Mouse (Mus musculus) heart, embryonic 14.5 days (tissue): ENCODE measurements around the gene St13. TPM values are rescaled to one million over a fixed set of nuclear protein-coding genes. Genes with fewer than 3 reads are reported as not detected.
A peak's percentile ranks its signal among the peaks of the same experiment; 100 is the strongest.
"Not testable (repeated sequence)": the region's sequence is repeated elsewhere in the genome, so short reads cannot be mapped to it uniquely, and the experiment has no call there.

ENCODE experiments used
- ATAC-seq: fragments of 200-750 bp; cut with Nextera tagmentation; 2 replicates; pipeline ENCODE4 v1.8.0; 2017; ENCODE audit warnings: low read depth, moderate TSS enrichment; ENCODE audit not compliant: insufficient number of reproducible peaks, insufficient read depth, low FRiP score
- H3K27ac ChIP-seq, 2 experiments: fragments of 200-500 bp in 1 of 2; fragments of 300-500 bp in 1 of 2; sonication (generic) in 1 of 2; replicated peaks in 1 of 2; 2 replicates each; pipeline ENCODE4 v1.5.1; 2012 to 2014; ENCODE audit warnings: low read depth in 2 of 2, low read length in 2 of 2, control low read depth in 1 of 2, mild to moderate bottlenecking in 1 of 2, mixed read lengths in 1 of 2; ENCODE audit not compliant: control insufficient read depth in 1 of 2, insufficient read depth in 1 of 2
- H3K27me3 ChIP-seq: fragments of 300-500 bp; sonication (generic); 2 replicates; pipeline ENCODE4 v1.6.1; 2014; ENCODE audit warnings: mild to moderate bottlenecking, low read length, control low read depth; ENCODE audit not compliant: control insufficient read depth, insufficient read depth
- H3K36me3 ChIP-seq: fragments of 300-500 bp; sonication (generic); 2 replicates; pipeline ENCODE4 v1.6.1; 2014; ENCODE audit warnings: mild to moderate bottlenecking, control low read depth, low read length, mixed read lengths; ENCODE audit not compliant: control insufficient read depth, insufficient read depth
- H3K4me1 ChIP-seq, 2 experiments: fragments of 200-500 bp in 1 of 2; fragments of 300-500 bp in 1 of 2; sonication (generic) in 1 of 2; 2 replicates each; pipeline ENCODE4 v1.6.1; 2012 to 2014; ENCODE audit warnings: low read length in 2 of 2, control low read depth in 1 of 2, mixed read lengths in 1 of 2; ENCODE audit not compliant: control insufficient read depth in 2 of 2, insufficient read depth in 2 of 2
- H3K4me2 ChIP-seq: fragments of 300-500 bp; sonication (generic); 2 replicates; pipeline ENCODE4 v1.6.1; 2014; ENCODE audit warnings: mild to moderate bottlenecking, low read length
- H3K4me3 ChIP-seq, 2 experiments: fragments of 200-500 bp in 1 of 2; fragments of 300-500 bp in 1 of 2; sonication (generic) in 1 of 2; 2 replicates each; pipeline ENCODE4 v1.5.1; 2012 to 2014; ENCODE audit warnings: low read length in 2 of 2, mild to moderate bottlenecking in 2 of 2, control low read depth in 1 of 2, low read depth in 1 of 2, moderate library complexity in 1 of 2; ENCODE audit not compliant: control insufficient read depth in 1 of 2, insufficient read depth in 1 of 2
- H3K9ac ChIP-seq: fragments of 300-500 bp; sonication (generic); 2 replicates; pipeline ENCODE4 v1.6.1; 2014; ENCODE audit warnings: mild to moderate bottlenecking, low read length
- H3K9me3 ChIP-seq: fragments of 300-500 bp; sonication (generic); 2 replicates; pipeline ENCODE4 v1.6.1; 2016; ENCODE audit warnings: low read length, control low read depth; ENCODE audit not compliant: control insufficient read depth
- WGBS: fragments of 180-500 bp; shearing (Covaris S2); extraction: QIAGEN DNeasy Blood & Tissue Kit; methylation state at CpG from one replicate; pipeline ENCODE4 v1.1.7; 2014; 5-methylcytosine and 5-hydroxymethylcytosine counted together
- polyA plus RNA-seq: library from polyadenylated mRNA; unstranded; fragments of >200 nt; fragmentation: Nextera tagmentation; extraction: Ambion mirVana; gene quantifications from 2 replicates; pipeline ENCODE4 v1.2.1, GENCODE M21; 2014

Gene St13
- polyA plus RNA-seq, 1 experiment from 2014 or later, result 105 TPM

DNA sequence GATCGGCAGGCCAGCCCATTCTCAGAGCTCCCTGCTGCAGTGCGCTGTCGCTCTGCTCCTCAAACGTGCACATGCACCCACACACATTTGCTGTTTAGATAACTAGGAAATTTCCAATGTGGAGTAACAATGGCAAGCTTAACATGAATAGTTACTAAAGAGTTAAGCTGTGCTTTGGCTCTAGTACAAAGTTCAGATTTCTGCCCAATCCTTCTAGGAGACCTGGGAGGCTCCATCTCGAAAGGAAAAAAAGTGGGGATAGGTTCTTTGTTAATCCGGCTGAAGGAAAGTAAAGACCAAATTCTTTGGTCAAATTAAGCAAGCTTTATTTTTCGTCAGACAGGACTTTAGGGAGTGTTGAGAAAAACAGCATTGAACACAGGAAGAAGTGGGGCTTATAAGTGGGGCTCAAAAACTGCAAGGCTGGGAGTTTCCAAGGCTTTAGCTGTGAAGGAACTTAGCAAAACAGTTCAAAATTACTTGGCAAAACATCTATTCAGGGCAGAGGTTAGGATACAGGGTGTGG lies 22.3 kb upstream of the St13 start:
- whole genome bisulfite sequencing, result 77% methylated on average over 7 of the region's 7 CpGs
- Histone ChIP-seq H3K36me3 (peaks cover 5% of the 10 kb centered on the region), H3K9me3 (no peaks in the 10 kb centered on the region), H3K4me3 (no peak overlapping the region), H3K4me2 (no peak overlapping the region), H3K27ac (no peak overlapping the region), H3K9ac (no peak overlapping the region), H3K4me1 (no peaks in the 10 kb centered on the region), H3K27me3 (no peaks in the 10 kb centered on the region)
- ATAC-seq, result no peak

DNA sequence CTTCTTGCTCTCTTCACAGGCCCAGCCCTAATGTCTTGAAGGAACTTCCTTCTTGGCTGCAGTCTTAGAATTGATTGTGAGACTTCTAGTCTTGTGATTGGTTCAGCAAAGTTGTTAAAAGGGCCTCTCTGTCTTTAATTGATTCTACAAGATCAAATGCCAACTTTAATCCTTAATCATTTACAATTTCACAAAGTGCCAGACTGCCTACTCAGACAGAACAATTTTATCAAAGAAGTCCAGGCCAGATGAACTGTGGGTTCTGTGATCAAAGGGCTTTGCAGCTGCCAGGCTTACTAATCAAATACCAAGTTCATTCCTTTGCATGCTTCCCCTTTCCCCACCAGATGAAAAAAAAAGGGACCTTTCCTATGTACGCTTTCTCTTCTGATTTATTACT lies 21.6 kb upstream of the St13 start:
- no peak overlapping the region for H3K4me3 ChIP-seq
- 75% methylated on average over 1 of the region's 1 CpGs for WGBS
- no peak overlapping the region for H3K4me2 ChIP-seq
- H3K27ac ChIP-seq, result no peak overlapping the region
- H3K9ac ChIP-seq, result no peak overlapping the region
- H3K4me1 ChIP-seq, result 0 out of 4 replicates have a peak, but pooled peaks cover 0 to 3% of the 10 kb centered on the region in 2 experiments
- H3K27me3 ChIP-seq, result no peaks in the 10 kb centered on the region
- no peak for ATAC-seq
- H3K9me3 ChIP-seq, result no peaks in the 10 kb centered on the region
- H3K36me3 ChIP-seq, result 0 out of 2 replicates have a peak, but pooled peaks cover 3% of the 10 kb centered on the region

DNA sequence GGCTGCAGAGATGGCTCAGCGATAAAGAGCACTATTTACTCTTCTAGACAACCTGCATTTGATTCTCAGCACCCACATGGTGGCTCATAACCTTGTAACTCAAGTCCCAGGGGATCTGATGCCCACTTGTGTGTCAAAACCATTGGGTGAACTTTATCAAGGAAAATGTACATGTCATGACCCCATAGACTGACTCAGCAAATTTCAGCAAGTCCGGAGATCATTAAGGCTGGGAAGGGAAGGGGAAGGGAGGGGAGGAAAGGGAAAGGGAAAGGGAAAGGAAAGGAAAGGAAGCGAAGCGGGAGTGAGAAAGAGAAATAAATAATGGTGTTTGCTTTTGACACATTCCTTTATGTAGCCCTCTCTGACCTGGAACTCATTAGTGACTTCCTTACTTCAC lies 18.2 kb upstream of the St13 start:
- Histone ChIP-seq H3K36me3 (0 out of 2 replicates have a peak, but pooled peaks cover 5% of the 10 kb centered on the region), H3K4me2 (no peak overlapping the region), H3K9ac (no peak overlapping the region), H3K27me3 (no peaks in the 10 kb centered on the region), H3K9me3 (no peaks in the 10 kb centered on the region), H3K4me1 (0 out of 4 replicates have a peak, but pooled peaks cover 0 to 4% of the 10 kb centered on the region in 2 experiments), H3K27ac (no peak overlapping the region), H3K4me3 (no peak overlapping the region)
- ATAC-seq, result no peak
- 94% methylated on average over 4 of the region's 4 CpGs for WGBS

DNA sequence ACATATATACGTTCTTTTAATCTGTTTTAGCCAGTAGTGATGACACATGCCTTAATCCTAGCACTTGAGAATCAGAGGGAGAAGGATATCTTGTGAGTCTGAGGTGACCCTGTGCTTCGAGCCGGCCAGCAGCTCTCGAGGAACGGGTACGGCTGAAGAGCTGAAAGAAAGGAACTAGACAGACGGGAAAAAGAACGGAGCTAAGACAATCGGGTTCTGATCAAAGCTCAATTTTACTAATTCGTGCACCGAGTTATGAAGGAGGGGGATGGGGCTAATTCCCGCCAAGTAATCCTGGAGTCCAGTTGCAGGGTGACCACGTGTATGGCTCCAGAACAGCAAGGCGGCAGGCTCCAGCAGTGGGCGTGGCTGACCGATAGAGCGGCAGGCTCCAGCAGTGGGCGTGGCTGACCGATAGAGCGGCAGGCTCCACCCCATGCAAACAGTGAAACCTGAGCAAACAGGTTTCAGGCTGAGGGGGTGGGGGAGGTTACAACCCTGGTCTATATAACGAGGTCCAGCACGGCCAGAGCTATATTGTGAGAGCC lies 17.0 kb upstream of the St13 start:
- ATAC-seq, result peak; percentile 61; the same call in 1 of the 2 replicates
- Histone ChIP-seq H3K9ac (peak overlapping the region; percentile 61; the same call in 1 of the 2 replicates), H3K4me3 (peak overlapping the region; percentile 17 to 30; a peak in 3 of 4 replicates), H3K4me2 (peak overlapping the region; percentile 66)
- WGBS, result 4% methylated on average over 22 of the region's 22 CpGs
- not testable (repeated sequence) for H3K27ac ChIP-seq, H3K36me3 ChIP-seq, H3K9me3 ChIP-seq, H3K27me3 ChIP-seq, H3K4me1 ChIP-seq

DNA sequence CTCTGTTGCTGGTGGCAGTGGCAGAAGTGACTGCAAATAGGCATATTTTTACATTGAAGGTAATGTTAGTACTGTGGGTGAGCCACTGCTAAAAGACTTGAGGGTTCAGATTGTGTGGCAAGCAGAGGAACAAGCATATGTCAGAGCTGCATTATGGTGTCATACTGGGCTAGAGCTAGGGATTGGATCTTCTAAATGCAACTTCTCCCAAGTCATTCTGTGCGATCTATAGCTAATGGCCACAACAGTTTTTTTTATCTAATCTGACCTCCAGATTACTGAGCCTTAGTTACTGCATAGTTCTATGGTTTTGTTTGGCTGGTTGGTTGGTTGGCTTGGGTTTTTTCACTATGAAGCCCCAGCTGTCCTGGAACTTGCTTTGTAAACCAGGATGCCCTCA lies 8.3 kb upstream of the St13 start, which contains the start of gene Dnajb7:
Gene Dnajb7, minus strand, starts transcription at position 101 of the 400 bp plus-strand sequence.
- Histone ChIP-seq H3K27ac (no peak within 1 kb of the TSS), H3K27me3 (no peaks in the 10 kb centered on the region), H3K9me3 (no peaks in the 10 kb centered on the region), H3K36me3 (no peaks in the 10 kb centered on the region), H3K4me1 (no peaks in the 10 kb centered on the region), H3K4me2 (no peak within 1 kb of the TSS), H3K4me3 (no peak within 1 kb of the TSS), H3K9ac (no peak within 1 kb of the TSS)
- WGBS, result 93% methylated on average over 1 of the region's 1 CpGs
- no peak for ATAC-seq

DNA sequence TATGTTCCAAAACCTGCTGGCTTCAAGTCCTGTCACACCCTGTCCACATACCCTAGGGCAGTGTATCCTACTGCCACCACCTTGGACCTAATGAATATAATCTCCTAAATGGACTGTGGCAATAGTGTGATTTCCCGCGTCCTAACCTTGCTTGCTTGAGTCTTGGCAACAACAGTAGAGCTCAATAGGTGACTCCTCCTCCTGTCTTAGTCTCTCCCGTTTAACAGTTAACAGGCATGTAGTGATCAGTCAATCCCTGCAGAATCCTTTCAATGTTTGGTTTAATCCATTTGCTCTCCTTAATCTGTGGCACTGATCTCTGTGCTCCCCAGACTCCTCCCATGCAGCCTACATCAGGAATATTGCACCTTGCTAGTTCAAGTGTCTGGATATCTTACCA lies 5.1 kb upstream of the St13 start:
- Histone ChIP-seq H3K27ac (no peak overlapping the region), H3K4me3 (no peak overlapping the region), H3K36me3 (no peaks in the 10 kb centered on the region), H3K4me2 (no peak overlapping the region), H3K9ac (no peak overlapping the region), H3K27me3 (no peaks in the 10 kb centered on the region), H3K9me3 (no peaks in the 10 kb centered on the region), H3K4me1 (peaks cover 0 to 7% of the 10 kb centered on the region in 2 experiments; a peak in 2 of 4 replicates)
- no peak for ATAC-seq
- WGBS, result 82% methylated on average over 3 of the region's 3 CpGs

DNA sequence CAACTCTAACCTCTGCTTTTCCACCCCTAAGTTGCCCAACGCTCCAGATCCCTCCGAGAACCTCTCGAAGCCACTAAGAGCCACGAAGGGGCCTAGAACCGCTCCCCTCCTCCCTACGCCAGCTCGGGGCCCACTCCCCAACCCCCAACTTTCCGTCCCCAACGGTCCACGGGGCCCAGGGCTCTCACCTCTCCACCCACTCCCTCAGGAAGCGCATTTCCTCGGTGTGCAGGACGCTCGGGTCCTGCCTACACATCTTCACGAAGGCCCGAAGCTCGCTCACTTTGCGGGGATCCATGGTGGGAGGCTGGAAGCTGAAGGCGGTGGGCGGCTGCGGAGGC lies 610 bp downstream of the St13 start:
- no peaks in the 10 kb centered on the region for H3K36me3 ChIP-seq
- ATAC-seq, result peak; percentile 35; the same call in 1 of the 2 replicates
- WGBS, result under 1% methylated on average over 21 of the region's 21 CpGs
- H3K4me1 ChIP-seq, result peaks cover 0 to 13% of the 10 kb centered on the region in 2 experiments; a peak in 2 of 4 replicates
- peak overlapping the region; percentile 88 to 97 for H3K4me3 ChIP-seq
- no peaks in the 10 kb centered on the region for H3K27me3 ChIP-seq
- no peaks in the 10 kb centered on the region for H3K9me3 ChIP-seq
- peak overlapping the region; percentile 69 for H3K4me2 ChIP-seq
- peak overlapping the region; percentile 92 for H3K9ac ChIP-seq
- peak overlapping the region; percentile 92 to 94 for H3K27ac ChIP-seq
